Comparison of ENCODE assay signal across 15 mouse cellular contexts in genomic region chr7:66157413-66157812, GRCm38 (mm10). TPM values are rescaled to one million over a fixed set of nuclear protein-coding genes. Genes with fewer than 3 reads are reported as not detected.
DNase-seq lines count a peak whose midpoint lies in the region; ATAC-seq and TF ChIP-seq lines count a peak whose summit lies in the region.
"Had no signal": no experiment of that assay in that cellular context is flagged by ENCODE, and none has a peak within 500 bp of the region (broad histone marks: within the 10 kb centered on the region; RNA-seq: fewer than 3 reads in every experiment).

No protein-coding gene starts in this region.

- ATAC-seq in liver, embryonic 16.5 days (ENCODE audit: low read depth), result peak; percentile 50; the same call in 1 of the 2 replicates
- ATAC-seq in heart, embryonic 14.5 days (ENCODE audit: insufficient number of reproducible peaks, insufficient read depth, low FRiP score, low read depth), result no peak
- ATAC-seq: intestine, embryonic 16.5 days; Patski had no signal

- H3K9me3 ChIP-seq in liver, embryonic 16.5 days (replicated peaks; ENCODE audit: control insufficient read depth, low read length), result no peaks in the 10 kb centered on the region
- no peaks in the 10 kb centered on the region for H3K9me3 ChIP-seq in heart, embryonic 14.5 days (ENCODE audit: control insufficient read depth, low read length)
- H3K9me3 ChIP-seq: embryonic facial prominence, embryonic 10.5 days; stomach, embryonic 15.5 days had no signal

- H3K36me3 ChIP-seq in liver, embryonic 16.5 days (ENCODE audit: control insufficient read depth, insufficient read depth), result no peaks in the 10 kb centered on the region
- H3K36me3 ChIP-seq in testis, adult 2 months (ENCODE audit: control insufficient read depth, insufficient read depth, low read length), result no peaks in the 10 kb centered on the region
- H3K36me3 ChIP-seq in heart, embryonic 14.5 days (ENCODE audit: control insufficient read depth, insufficient read depth, low read length), result peaks cover 10% of the 10 kb centered on the region; the same call in 1 of the 2 replicates

- H3K4me1 ChIP-seq in liver, embryonic 16.5 days (ENCODE audit: control insufficient read depth, low read depth, low read length), result peaks cover 9% of the 10 kb centered on the region
- H3K4me1 ChIP-seq in testis, adult 2 months (ENCODE audit: control insufficient read depth, insufficient read depth, low read length), result no peaks in the 10 kb centered on the region
- peaks cover 21 to 35% of the 10 kb centered on the region in 2 experiments for H3K4me1 ChIP-seq in heart, embryonic 14.5 days (ENCODE audit: control insufficient read depth in 2 of 2, insufficient read depth in 2 of 2, low read length in 2 of 2)
- H3K4me1 ChIP-seq: embryonic facial prominence, embryonic 10.5 days; stomach, embryonic 15.5 days had no signal

- no peak for DNase-seq in liver
- no peak for DNase-seq in testis, postnatal 10 days (ENCODE audit: low spot score)
- no peak for DNase-seq in layer of hippocampus, adult 11-12 months (ENCODE audit: low spot score)
- no peak for DNase-seq in adipocyte (ENCODE audit: low spot score)
- DNase-seq: cerebellum, adult 9-11 months; lung, postnatal 14 days; right cerebral cortex, postnatal 4 days had no signal

- H3K27ac ChIP-seq in liver, embryonic 16.5 days (ENCODE audit: low read length), result no peak overlapping the region
- no peak overlapping the region for H3K27ac ChIP-seq in testis, adult 2 months (ENCODE audit: control insufficient read depth, insufficient read depth, low read depth, low read length)
- H3K27ac ChIP-seq in heart, embryonic 14.5 days (replicated peaks in 1 of 2; ENCODE audit: control insufficient read depth in 1 of 2, insufficient read depth in 1 of 2, low read depth in 2 of 2, low read length in 2 of 2), result peak overlapping the region; percentile 75 to 91
- H3K27ac ChIP-seq: embryonic facial prominence, embryonic 10.5 days; stomach, embryonic 15.5 days had no signal

- WGBS in liver, embryonic 16.5 days (ENCODE audit: insufficient replicate concordance), result 75% methylated on average over 9 of the region's 9 CpGs
- 18% methylated on average over 9 of the region's 9 CpGs for WGBS in heart, embryonic 14.5 days

- no peak overlapping the region for H3K4me2 ChIP-seq in liver, embryonic 16.5 days (ENCODE audit: low read depth, low read length)
- H3K4me2 ChIP-seq in heart, embryonic 14.5 days (ENCODE audit: low read length), result peak overlapping the region; percentile 41
- H3K4me2 ChIP-seq: stomach, embryonic 15.5 days had no signal

- H3K4me3 ChIP-seq in liver, embryonic 16.5 days (ENCODE audit: low read depth, low read length), result no peak overlapping the region
- H3K4me3 ChIP-seq in testis, adult 2 months (ENCODE audit: control insufficient read depth, low read depth, low read length), result no peak overlapping the region
- no peak overlapping the region for H3K4me3 ChIP-seq in heart, embryonic 14.5 days (ENCODE audit: control insufficient read depth in 1 of 2, insufficient read depth in 1 of 2, low read depth in 1 of 2, low read length in 2 of 2)
- H3K4me3 ChIP-seq: embryonic facial prominence, embryonic 10.5 days; stomach, embryonic 15.5 days had no signal

- H3K9ac ChIP-seq in liver, embryonic 16.5 days (ENCODE audit: low read depth, low read length), result no peak overlapping the region
- no peak overlapping the region for H3K9ac ChIP-seq in heart, embryonic 14.5 days (ENCODE audit: low read length)
- H3K9ac ChIP-seq: stomach, embryonic 15.5 days had no signal

- H3K27me3 ChIP-seq in liver, embryonic 16.5 days (ENCODE audit: control insufficient read depth, insufficient read depth, low read depth, low read length), result no peaks in the 10 kb centered on the region
- no peaks in the 10 kb centered on the region for H3K27me3 ChIP-seq in testis, adult 2 months (ENCODE audit: control insufficient read depth, insufficient read depth, low read length)
- no peaks in the 10 kb centered on the region for H3K27me3 ChIP-seq in heart, embryonic 14.5 days (ENCODE audit: control insufficient read depth, insufficient read depth, low read length)
- H3K27me3 ChIP-seq: CH12.LX; Patski; stomach, embryonic 15.5 days had no signal

- no peak for TF ChIP-seq POLR2A in testis, adult 2 months (IDR thresholded peaks at IDR 0.05; ENCODE audit: control insufficient read depth, low read depth, low read length)

- TF ChIP-seq CTCF in testis, adult 2 months (IDR thresholded peaks at IDR 0.05; ENCODE audit: control insufficient read depth, insufficient read depth, insufficient replicate concordance, low read depth, low read length), result 0 out of 2 replicates have a peak, but pooled peaks have one; percentile 10

RNA-seq across cellular contexts. Expression of gene Chsy1, which starts 48.1 kb away (rescaled TPM):
- polyA plus RNA-seq in liver, embryonic 16.5 days (2015; fragmentation: Nextera tagmentation; extraction: Ambion mirVana), result 4.9 and 5.4 TPM in 2 replicates
- 1.5 and 1.8 TPM in 2 replicates for polyA plus RNA-seq in testis, adult 2 months (2012; rRNA removed)
- 23.4 and 24.0 TPM in 2 replicates for polyA plus RNA-seq in heart, embryonic 14.5 days (2014; fragmentation: Nextera tagmentation; extraction: Ambion mirVana)

Comparison
In these comparisons a context has a peak if more than half of its experiments do, and no peak if none do; other contexts are left out.
1. H3K27ac ChIP-seq: peak in heart, embryonic 14.5 days (2 of 2); none in liver, embryonic 16.5 days (single experiment) and testis, adult 2 months (single experiment).